Mouse (Mus musculus) R1 (cell line): ENCODE results near the gene Ttc13.
A peak's percentile ranks its signal among the peaks of the same experiment; 100 is the strongest.

ENCODE experiments used
- DNase-seq: peaks from one replicate; pipeline ENCODE4 v3.0.0-alpha.2; 2018; ENCODE audit warnings: low read depth, low spot score

Gene Ttc13

DNA sequence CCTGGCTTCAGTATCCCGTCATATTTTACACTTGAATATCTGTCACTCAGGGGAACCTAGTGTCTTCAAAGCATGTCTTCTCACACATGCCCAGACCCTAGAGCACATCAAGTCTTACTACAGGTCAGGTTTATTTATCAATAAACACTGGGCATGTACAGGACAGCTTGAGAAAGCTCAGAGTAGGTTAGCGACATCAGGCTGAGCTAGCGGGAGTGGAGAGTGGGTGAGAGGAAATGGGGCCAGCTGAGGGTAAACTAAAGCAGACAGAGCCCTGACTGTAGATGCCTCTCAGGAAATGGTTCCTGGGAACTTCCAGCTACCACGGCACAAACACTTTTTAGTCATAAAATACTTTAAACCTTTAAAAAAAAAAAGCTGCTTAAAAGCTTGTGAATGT lies 18.3 kb downstream of the Ttc13 start:
- DNase-seq = no peak

DNA sequence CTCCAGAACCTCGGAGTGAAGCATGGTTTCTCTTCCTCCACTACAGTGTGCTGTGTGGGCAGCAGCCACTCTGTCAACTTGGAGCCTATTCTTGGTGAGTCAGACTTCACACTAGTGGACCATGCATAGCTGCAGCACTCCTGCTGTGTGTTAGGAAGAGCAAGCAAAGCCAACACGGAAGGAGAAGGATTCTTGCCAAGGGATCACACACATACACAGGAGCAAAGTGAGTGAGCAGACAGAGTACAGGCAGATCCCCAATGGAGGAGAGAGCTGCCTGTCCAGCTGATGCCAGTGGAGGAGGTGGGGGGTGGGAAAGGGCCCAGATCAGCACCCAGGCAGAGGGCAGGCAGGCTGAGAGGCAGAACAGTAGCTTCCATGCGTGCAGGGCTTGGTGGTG lies 19.6 kb downstream of the Ttc13 start:
- DNase-seq = no peak

DNA sequence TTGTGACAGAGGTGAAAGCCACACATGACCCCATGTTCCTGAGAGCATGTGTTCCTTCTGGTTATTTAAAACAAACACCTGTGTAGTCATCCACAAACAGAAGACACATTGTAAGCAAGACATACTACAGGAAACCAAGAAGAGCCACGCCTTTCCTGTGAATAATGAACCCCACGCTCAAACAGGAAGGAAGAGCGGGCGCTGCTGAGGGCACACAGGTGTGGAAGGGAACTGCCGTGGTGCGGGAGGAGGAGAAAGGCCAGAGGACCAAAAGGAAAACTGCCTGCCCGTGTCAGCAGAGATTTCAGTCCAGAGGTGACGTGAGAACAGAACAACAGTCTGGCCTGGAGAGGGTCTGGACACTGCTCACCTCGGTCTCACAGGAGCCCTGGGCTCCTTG lies 20.8 kb downstream of the Ttc13 start:
- DNase-seq = no peak

DNA sequence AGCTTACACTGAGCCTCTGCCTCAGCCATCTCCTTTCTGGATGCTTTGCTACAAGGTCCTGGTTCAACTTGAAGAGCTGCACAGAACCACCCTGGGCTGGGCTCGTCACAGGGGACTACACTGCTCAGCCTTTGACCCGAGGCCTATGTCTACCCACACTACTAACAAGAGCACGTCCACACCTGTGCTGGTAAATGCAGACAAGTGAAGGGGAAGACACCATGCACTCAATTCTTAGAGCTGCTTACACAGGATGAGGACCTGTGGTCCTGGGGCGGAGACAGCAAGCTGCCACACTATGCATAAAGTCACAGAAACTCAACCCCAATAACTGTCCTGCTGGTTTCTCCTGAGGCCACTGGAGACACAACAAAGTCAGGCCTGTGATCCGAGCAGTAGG lies 21.5 kb downstream of the Ttc13 start:
- DNase-seq = no peak

DNA sequence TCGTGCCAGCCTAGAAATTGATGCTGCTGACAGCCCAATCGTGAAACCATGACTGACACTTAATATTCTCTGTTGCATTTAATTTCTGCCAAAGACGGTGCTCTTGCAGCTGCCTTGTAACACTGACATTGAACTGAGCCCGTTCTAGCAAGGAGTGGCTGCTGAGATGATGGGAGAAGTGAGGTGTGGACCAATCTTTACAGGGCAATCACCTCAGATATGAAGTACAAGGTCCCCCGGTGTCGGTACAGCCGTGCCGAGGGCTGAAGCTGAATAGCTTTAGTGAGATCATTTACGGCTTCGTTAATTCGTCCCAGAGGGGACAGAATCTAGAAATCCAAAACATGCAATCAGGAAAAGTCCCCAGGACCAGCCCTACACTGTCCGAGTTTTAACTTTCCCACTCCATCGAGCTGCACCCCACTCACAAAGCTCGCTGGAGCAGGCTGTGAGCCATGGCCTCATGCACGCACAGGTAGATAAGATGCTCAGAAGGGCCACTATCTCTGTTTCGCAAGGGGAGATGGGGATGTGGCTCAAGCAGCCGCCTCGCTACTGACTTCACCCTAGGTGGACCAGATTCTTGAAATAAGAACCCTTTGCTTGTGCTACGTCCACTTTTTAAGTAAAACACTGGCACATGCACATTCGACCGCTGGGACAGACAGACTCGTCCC lies 26.2 kb downstream of the Ttc13 start:
- no peak for DNase-seq

DNA sequence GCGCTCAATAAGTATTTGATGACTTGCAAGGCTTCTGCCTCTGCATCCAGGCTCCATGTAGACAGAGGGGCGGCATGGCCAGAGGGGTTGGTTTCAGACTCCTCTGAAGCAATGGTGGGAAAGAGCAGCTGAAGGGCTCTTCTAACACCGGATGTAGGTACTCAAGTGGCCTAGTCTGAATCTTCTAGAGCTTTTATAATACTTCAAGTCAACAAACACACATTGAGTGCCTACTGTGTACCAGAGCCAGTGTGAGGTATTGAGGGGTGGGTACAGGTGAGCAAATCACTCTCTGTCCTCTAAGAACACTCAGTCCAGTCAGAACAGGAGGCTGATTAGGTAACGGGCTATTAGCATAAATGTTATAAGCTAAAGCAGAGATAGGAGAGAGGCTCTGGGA lies 30.1 kb downstream of the Ttc13 start:
- no peak for DNase-seq

DNA sequence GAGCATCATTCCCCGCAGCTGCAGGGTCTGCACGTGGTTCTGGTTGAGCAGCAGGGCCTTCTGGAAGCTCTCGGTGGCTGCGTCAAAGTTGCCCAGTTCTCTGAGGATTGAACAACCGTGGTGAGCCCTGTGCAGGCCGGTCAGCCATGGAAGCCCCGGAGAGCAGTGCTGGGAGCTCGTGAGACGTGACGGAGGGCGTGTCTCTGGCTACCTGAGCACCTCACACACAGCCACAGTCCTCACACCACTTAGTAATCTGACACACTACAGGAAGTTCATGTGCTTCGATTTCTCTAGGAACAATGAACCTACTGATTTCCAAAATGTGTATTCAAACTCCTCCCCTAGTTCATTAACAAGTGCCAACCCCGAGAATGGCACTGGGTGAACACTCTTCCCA lies 32.9 kb downstream of the Ttc13 start:
- DNase-seq = no peak

DNA sequence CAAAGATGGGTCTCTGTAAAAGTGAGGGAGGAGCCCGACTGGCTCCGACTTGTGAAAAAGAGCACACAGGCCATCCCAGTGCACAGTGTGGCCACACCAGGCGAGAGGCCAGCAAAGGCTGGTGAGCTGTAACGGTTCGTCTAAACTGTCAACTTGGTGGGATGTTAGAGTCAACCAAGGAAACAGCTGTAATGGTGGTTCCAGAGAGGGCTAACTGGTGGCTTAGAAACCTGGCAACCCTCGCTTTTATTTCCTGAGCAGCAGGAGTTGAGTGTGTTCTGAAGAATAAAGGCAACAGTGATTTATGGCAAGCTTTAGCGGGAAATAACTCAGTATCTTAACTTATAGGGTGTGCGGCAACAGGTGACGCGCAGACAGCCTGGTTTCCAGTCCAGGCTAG lies 39.6 kb downstream of the Ttc13 start:
- no peak for DNase-seq

DNA sequence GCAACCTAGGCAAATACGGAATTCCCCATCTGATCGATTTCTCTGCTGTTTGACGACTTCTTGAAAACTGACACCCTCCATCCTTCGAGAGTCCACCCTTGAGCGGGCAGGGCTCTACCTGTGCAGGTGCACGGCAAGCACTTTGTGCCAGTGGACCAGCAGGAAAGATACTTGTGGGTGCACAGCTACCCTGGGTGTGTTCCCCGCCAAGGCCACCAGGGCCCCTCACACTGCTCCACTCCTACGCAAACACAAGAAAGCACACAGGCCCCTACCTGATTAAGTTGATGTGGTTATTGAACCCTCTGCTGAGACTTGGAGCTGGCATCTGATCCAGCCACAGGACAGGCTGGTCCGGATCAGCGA lies 40.0 kb downstream of the Ttc13 start:
- peak; percentile 21 for DNase-seq

DNA sequence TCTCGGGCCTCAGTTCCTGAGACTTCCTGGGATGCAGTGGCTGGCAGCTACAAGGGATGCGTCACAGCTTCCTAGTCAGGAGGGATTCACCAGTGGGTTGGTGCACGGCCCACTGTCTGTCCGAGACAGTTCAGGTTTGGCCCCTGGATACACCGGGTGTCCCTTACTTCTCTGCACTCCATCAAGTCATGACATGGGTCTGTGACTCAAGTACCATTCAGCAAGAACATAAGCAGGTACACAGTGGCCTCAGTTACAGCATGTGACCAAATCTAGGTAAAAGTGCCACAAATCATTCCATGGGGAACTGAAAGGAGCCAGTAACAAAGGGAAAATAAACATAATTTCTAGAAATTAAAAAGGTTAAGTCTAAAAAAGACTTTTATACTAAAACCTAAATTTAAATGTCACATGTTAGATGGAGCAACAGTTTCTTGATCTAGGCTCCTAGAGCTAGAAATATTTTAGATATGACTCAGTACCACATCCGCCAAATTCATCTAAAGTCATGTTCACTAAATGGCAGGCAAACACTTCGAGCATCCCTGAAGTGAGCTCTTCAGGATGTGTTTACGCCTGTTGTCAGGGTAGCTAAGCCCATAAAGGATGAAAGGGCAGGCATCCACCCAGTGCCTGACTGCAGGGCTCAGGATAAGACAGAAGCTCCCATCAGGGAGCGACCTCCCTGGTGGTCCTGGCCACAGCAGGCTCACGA lies 40.5 kb downstream of the Ttc13 start:
- no peak for DNase-seq

DNA sequence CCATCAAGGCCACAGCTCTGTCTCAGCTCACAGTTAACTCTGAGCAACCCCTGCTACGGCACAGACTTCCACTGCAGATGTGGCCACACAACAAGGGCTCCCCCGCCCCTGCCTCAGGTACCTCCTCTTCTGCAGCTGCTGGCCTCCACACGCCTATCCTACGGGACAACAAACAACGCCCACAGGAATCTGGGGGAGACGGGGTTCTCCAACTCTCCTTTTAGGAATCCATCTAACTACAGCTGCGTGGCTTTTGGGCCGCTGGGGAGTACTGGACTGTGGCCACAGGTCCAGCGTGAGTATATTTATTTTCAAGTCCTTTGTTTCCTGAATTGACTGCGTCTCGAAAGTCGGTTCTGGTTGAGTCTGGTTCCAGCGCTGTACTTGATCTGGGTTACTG lies 43.5 kb downstream of the Ttc13 start:
- no peak for DNase-seq

DNA sequence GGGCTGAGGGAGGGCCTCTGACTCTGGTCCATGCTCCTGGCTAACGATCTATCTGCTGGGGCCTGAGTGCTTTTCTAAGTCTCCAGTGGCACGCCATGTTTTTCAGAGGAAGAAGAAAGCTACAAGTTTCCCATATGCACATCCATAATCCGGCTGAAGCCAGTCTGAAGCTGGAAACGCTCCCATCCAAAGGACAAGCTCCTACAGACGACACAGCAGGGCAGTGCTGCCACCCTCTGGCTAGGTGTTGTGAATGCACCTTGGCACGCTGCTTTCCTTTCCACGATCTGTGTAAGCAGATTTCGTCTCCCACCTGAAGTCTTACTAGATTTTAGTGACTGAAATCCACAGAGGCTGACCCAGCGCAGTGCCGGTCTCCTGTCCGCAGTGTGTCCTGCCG lies 44.3 kb downstream of the Ttc13 start:
- peak; percentile 89 for DNase-seq

DNA sequence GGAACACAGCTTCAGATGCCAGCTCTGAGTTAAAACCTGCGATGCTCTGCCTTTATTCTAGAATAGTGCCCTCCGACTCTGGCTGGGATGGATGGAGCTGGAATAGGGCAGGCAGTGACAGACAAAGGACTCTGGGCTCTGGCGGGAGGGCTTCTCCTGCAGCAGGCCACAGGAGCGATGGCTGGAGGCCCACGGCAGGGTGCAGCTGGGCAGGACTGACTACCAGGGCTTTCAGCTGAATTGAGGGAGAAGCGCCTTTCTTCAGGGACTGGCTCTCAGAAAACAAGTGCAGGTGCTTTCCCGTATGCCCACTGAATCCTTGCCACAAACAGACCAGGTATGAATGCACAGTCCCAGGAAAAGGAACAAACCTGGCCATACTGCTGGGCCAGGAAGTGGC lies 44.7 kb downstream of the Ttc13 start:
- no peak for DNase-seq

DNA sequence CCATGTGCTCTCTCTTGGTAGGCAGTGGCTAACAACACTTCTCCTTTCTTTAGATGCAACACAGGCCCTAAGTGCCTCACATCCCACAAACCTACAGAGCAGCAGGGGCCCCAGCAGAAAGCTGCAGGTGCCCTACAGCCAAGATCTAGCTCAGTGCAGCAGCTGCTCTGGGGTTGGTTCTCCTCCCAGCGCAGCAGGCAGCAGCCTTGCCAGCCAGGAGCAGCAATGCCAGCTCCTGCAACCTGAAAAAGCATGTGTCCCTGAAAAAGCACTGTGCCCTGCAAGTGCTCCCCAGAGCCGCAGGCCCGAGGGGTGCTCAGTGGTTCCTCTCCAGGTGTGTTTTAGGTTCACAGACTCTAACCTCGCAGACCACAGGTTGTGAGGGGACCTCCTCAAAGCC lies 45.1 kb downstream of the Ttc13 start:
- no peak for DNase-seq

DNA sequence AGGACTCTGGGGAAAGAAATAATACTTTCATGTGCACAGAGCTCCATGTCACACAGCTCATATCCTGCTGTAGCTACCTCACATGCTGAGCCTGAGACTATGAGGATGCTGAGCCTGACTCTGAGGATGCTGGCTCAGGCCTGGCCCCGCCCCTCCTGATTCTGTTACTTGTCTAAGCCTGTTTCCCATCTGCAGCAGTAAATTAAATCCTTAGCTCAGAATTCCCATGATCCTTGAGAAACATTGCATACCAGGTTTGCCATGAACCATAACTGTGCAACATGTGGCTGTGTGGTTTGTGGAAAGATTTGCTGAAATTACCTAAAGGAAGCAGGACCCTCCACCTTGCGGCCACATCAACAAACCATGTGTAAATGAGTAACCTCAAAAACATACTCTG lies 49.4 kb downstream of the Ttc13 start:
- DNase-seq = no peak

DNA sequence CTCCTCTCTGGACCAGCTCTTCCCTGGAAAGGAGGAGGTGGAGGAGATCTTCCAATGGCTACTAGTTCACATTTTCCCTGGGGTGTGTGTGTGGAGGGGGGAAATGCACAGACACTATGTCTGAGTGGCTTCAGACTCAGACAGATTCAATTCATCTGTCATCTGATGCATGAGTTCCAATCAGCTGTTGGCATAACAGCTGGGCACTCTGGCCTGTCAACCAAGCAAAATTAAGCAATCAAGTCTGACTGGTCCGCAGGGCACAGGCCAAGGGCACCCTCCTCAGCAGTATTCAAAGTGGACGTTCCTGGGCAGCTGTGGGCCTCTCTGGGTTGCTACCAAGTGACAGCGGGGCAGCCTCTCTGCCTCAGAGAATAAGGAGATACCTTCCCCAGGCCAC lies 53.0 kb downstream of the Ttc13 start:
- DNase-seq = no peak

DNA sequence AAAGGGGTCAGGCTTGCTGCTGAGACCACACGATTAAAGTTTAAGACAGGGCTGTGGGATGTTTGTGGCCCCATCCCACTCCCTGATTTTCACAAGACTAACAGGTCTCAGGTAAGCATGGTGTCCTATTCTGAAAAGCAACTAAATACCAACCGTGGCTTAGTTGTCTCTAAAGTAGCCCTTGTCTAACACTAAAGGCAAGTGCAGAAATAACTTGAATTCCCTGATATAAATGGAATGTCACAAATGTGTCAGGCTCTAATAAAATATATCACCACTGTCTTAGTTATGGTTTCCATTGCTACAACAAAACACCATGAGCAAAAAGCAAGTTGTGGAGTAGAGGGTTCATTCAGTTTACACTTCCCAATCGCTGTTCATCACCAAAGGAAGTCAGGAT lies 57.4 kb downstream of the Ttc13 start:
- DNase-seq = no peak

DNA sequence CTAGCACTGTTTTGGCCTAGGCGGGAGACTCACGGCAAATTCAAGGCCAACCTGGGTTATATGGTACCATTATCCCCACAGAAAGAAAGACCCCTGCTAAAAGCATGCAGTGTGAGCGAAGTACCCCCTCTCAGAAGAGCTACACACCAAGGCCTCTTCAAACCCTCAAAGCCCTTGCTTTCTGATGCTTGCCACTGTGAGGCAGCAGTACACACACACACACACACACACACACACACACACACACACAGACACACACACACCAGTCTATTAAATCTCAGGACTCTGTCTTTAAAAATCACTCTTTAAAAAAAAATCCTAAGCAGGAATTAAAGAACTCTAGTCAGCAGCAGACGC lies 57.9 kb downstream of the Ttc13 start:
- DNase-seq = no peak

DNA sequence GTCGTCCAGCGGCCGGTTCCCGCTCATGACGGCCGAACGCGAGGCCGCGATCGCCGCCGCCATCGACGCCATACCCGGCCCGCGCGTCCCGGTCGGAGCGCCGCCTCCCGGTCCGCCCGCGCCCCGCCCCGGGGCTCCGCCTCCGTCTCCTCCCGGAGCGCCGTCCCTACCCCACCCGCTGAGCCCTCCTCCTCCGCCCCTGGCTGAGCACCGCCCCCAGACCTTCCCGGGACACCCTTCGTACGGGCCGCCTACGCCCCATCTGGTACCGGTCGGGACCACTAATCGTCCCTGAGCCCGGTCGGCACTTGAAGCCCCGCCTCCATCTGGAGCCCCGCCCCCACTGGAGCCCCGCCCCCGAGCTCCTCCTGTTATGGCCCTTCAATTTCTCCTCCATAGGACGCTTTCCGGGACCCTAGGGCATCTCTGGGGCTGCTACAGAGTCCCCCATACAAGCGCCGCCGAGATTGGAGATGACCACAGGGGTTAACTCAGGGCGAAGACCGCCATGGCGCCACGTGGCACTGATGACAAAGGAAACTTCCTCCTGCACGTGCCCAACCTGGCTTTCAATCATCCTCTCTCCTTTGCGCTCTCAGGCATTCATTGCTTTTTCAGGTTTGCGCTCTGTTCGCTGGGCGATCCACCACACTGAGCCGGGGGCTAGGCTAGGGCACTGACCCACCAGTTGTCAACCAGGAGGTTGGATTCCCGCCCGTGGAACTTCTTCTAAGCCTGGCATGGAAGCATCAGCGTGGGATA lies 58.5 kb downstream of the Ttc13 start, which contains the start of gene 2310022B05Rik:
Gene 2310022B05Rik (minus strand): TSS at position 258 of the 762 bp plus-strand sequence.
- peak; percentile 76 for DNase-seq

DNA sequence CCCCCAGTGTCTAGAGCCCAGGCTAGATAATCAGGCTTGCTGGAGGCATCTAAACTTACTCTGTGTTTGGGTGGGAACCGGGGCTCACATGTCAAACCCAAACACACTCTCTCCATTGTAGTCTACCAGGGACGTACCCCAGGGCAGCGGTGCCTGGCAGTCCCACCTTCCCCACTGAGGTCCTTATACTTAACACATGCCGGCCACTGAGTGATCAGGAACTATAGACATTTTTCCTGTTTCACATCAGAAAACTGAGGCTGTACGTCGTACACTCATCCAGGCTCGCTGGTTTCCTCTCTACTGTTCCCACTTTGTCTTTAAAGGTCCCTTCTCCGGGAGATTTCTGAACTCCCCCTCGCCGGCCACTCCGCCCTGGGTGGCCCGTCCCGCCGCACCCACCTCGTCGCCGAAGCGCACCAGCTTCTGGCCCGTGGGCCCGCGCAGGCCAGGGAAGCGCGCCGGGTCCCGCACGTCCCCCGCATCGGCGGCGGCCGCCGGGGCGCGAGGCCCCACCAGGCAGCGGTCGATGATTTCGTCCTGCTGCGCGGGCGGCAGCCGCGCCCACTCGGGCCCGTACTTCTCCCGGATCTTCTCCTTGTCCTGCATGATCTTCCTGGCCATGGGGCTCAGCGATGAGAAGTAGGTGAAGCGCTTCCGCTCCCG lies 59.2 kb downstream of the Ttc13 start:
- peak; percentile 32 for DNase-seq

DNA sequence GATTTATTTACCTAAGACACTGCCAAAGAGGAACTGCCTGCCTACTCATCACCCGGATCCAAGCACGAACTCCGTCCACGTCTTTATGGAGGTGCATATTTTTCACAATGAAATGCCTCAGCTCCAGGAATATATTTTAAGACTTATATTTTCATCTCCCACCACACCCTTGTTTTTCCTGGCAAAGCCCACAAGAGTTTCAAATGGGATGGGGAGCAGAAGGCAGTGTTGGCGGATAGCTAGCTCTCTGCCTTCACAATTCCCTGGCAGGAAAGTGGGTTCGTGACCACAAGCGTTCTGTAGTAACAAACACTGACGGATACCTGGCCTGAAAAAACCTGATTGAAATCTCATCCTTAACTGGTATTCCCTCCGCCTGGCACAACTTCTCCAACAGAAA lies 60.0 kb downstream of the Ttc13 start:
- no peak for DNase-seq

DNA sequence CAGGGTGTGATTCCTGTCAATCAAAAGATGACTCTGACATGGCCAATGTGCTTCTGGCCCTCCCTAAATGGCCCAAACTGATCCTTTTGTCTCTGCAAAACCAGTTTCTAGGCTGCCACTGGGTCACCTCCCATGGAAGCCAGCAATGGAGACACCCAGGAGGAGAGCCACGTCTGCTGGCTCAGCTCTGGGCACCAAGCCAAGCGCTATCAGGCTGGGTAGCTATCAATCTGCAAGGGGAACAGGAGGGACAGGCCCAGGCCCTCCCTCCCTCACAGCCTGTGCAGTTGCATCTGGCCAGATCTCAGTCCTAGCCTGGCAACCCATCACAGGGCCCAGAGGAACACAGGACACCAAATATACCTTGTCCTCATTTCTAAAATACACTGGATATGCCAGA lies 63.4 kb downstream of the Ttc13 start:
- no peak for DNase-seq
